Mouse (Mus musculus): ENCODE measurements around the gene Mapk1ip1l. TPM values are rescaled to one million over a fixed set of nuclear protein-coding genes. Genes with fewer than 3 reads are reported as not detected.

Gene Mapk1ip1l
- 54.6 and 85.6 TPM in 2 replicates for polyA plus RNA-seq (2012; rRNA removed)

GRCm38 (mm10) chr14:47297785-47298407 is at the start of gene Mapk1ip1l:
TSS of gene Mapk1ip1l (plus strand) at chr14:47298266.

DNA sequence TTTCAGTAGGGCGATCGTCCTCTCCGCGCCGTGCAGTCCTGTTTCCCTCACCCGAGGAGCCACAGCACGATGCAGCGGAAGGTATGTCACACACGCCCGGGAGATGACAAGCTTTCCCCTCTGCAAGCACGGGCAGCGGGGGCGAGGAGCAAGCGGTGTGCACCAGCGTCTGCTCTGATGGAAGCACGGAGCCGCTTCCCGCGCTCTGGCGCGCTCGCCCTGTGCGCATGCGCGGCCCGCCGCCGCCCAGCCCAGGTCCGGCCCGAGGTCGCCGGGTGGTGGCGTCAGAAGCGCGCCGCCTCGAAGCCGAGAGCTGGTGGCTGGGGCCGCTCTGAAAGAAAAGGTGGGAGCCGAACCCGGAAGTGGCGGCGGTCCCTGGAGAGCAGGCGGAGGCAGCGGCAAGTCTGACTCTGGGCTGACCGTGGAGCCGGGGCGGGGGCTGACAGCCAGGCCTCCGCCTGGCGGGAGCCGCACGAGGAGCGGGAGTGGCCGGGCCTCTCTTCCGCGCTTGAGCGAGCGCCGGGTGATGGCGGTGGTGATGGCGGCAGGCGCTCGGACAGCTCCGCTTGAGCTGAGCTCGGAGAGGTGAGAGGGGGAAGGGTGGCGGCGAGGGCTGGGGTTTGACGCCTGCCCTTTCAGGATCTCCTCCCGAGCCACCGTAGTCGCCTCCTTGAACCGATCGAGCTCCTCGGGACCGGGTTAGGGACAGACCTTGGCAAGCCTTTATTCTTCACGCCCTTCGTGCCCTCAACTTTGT is 21.3 kb upstream of the Mapk1ip1l start, which contains the start of the genes Wdhd1 and Socs4:
Gene Wdhd1 (minus strand): TSS at position 221 of the 757 bp plus-strand sequence.
Gene Socs4 (plus strand): TSS at position 295 of the 757 bp plus-strand sequence.

GRCm38 (mm10) chr14:47367461-47367860 is 69.4 kb downstream of the Mapk1ip1l start, which contains the start of gene Lgals3:
TSS of gene Lgals3 (plus strand) at chr14:47367751.

Other genes with a start within 250 kb of the Mapk1ip1l start
- gene Gch1, start 108.9 kb upstream of the Mapk1ip1l start, polyA plus RNA-seq (2012; rRNA removed) = 1.0 and 1.8 TPM in 2 replicates
- gene Wdhd1, start 21.4 kb upstream of the Mapk1ip1l start, polyA plus RNA-seq (2012; rRNA removed) = 48.1 and 87.3 TPM in 2 replicates
- gene Socs4, start 21.3 kb upstream of the Mapk1ip1l start, polyA plus RNA-seq (2012; rRNA removed) = 9.1 and 12.3 TPM in 2 replicates
- 1.2 and 1.5 TPM in 2 replicates for gene Lgals3, start 69.5 kb downstream of the Mapk1ip1l start, polyA plus RNA-seq (2012; rRNA removed)
- 63.3 and 76.0 TPM in 2 replicates for gene Dlgap5, start 120.1 kb downstream of the Mapk1ip1l start, polyA plus RNA-seq (2012; rRNA removed)
- gene Fbxo34, start 152.2 kb downstream of the Mapk1ip1l start, polyA plus RNA-seq (2012; rRNA removed) = 12.9 and 18.8 TPM in 2 replicates